Mouse (Mus musculus) T-helper 1 cell (primary cell): ENCODE data around the gene Sppl2b.

Experiments used
- in situ Hi-C: fragments of 300-600 bp; cut with MboI, MseI; formaldehyde crosslinking; loops from one replicate; pipeline ENCODE4 v1.15.1; 2025; ENCODE audit warnings: high pct_unique_total_duplicates

The Sppl2b gene

DNA sequence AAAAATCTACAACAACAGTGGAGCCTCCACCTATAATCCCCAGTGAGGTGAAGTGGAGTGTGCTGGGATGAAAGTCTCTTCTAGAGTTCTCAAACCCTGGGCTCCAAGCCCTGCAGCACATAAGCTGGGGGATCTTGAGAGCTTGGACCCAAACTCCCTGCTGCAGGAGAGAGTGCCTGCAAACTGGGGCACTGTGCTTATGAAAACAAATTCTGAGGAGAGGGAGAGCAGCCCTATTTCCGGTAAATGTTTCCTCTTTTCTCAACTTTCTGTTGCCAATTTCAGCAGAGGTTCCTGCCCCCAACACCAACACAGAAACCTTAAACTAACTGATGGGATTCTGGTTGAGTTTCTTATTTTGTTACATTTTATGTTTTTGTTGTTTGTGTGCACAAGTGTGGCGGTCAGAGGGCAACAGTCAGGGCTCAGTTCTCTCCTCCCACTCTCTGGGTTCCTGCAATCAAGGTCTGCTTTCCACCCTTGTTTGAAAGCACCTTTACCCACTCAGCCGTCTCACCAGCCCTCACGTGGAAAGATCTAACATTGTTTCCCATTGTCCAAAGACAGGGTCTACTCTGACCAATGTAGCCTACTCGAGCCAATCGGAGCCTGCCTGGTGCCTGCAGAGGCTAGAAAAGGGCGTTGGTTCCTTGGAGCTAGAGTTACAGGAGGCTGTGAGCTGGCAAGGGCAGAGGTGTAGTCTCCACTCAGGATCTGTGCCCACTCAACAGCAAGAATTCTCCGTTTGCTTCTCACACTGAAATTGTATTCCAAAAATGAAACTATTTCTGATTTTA is 31.0 kb upstream of the Sppl2b start:
- in situ Hi-C loops, result loop anchor here (10.0 kb wide), 1 partner anchor 551 kb away; the partner anchor contains the start of gene Fzr1

GRCm38 (mm10) chr10:80824827-80825226 is 30.2 kb upstream of the Sppl2b start:
- in situ Hi-C loops, result loop anchor here (5.0 to 10.0 kb wide), 2 partner anchors 52 to 550 kb away; partner anchors contain the start of gene Fzr1

DNA sequence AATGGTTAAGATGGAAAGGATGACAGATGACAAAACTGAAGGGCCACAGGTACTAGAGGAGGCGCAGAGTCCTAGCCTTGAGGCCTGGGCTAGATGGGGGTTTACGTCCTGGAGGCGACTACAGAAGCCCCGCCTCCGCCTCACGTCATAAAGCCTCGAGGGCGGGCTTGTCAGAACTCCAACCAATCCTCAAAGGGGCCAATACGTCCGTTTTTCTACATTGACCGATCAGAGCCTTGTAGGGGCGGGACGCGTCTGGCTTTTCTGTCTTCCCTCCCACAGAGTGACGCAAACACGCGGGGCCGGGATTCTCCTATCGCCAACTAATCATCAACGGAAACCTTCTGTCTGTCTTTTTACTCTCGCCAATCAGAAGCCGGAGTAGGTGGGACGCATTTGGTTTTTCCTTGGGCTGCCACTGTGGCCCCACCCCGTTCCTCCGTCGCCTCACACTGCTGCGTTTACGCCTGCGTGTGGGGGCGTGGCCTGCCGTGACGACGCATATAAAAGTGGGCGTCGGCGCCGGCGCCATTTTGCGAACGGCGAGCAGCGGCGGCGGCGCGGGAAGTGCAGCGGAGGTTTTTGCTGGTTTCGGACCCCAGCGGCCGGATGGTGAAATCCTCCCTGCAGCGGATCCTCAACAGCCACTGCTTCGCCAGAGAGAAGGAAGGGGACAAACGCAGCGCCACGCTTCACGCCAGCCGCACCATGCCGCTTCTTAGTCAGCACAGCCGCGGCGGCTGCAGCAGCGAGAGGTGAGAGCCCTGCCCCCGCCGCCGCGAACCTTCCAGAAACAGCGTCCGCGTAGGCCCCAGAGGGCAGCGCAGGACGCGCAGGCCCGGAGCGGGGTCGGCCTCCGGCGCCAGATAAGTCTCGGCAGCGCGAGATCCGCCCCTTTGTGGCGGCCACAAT is 28.7 kb upstream of the Sppl2b start, which contains the start of gene Oaz1:
TSS of gene Oaz1 (plus strand) at position 506 of the 912 bp plus-strand sequence.
- in situ Hi-C loops, result loop anchor here (5.0 to 10.0 kb wide), 2 partner anchors 51 to 548 kb away; partner anchors contain the start of gene Fzr1

DNA sequence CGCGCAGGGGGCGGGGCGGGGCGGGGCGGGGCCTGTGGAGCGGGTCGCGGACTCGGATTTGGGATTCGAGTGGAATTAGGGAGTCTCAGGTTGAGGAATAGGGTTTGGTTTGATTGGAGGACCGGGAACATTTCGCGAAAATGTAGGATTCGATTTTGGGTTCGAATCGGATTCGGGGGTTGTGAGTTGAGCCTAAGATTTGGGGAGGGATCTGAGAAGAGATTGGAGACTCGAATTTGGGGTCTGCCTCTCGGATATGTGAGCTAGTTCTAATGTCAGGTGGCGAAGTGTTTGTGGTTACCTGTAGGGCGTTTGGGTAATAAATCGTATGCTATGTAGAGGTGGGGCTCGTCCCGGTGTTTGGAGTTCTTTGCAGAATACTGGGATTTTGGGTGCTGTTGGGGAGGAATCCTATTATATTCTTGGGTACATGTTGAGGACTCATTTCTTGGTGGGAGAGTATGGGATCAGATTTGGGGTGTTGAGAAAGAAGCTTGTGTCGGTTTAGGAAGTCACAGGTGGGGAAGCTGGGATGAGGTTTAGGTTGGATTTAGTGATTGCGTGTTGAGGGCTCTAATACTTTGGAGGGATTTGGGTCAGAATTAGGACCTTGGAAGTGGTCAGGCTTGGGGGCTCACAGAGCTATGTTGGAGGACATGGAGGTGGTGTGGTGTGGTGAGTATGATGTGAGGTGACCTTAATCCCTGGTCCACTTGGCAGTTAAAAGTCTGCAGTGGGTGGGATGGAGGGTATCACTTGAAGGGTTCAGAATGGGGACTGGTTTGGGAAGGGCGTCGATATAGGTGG is 27.8 kb upstream of the Sppl2b start:
- in situ Hi-C loops, result loop anchor here (5.0 to 10.0 kb wide), 2 partner anchors 50 to 548 kb away; partner anchors contain the start of gene Fzr1

GRCm38 (mm10) chr10:80827870-80828420 is 27.1 kb upstream of the Sppl2b start:
- in situ Hi-C loops, result loop anchor here (5.0 to 10.0 kb wide), 2 partner anchors 49 to 547 kb away; partner anchors contain the start of gene Fzr1

GRCm38 (mm10) chr10:80828587-80828986 is 26.5 kb upstream of the Sppl2b start:
- in situ Hi-C loops, result loop anchor here (5.0 to 10.0 kb wide), 2 partner anchors 49 to 546 kb away; partner anchors contain the start of gene Fzr1

- in situ Hi-C loops, result loop anchor here (5.0 to 10.0 kb wide), 2 partner anchors 48 to 545 kb away; partner anchors contain the start of gene Fzr1
Measured at GRCm38 (mm10) chr10:80829359-80830278, 25.5 kb upstream of the Sppl2b start.

GRCm38 (mm10) chr10:80831136-80831535 is 23.9 kb upstream of the Sppl2b start:
- in situ Hi-C loops, result no loop called here

DNA sequence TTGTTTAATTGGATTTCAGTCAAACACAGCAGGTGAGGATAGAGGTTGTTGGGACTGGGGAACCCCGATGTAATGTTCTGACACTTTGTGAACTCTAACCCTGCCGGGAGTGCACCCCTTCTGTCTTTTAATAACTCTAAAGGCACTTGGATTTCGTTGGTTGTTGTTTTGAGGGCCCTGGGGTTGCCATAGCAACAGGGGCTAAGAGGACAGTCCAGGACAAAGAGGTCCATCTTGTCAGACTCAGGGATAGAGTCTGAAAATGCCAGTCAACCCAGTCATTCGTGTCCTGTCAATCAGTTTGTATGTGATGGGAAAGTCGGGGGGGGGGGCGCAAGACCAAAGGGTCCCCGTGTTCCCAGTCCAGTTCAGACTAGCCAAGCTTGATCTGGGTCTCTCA is 22.3 kb upstream of the Sppl2b start:
- in situ Hi-C loops, result no loop called here

- in situ Hi-C loops, result no loop called here
Measured at GRCm38 (mm10) chr10:80835617-80836016, 19.5 kb upstream of the Sppl2b start.

GRCm38 (mm10) chr10:80836949-80837379 is 18.1 kb upstream of the Sppl2b start:
- in situ Hi-C loops, result no loop called here

DNA sequence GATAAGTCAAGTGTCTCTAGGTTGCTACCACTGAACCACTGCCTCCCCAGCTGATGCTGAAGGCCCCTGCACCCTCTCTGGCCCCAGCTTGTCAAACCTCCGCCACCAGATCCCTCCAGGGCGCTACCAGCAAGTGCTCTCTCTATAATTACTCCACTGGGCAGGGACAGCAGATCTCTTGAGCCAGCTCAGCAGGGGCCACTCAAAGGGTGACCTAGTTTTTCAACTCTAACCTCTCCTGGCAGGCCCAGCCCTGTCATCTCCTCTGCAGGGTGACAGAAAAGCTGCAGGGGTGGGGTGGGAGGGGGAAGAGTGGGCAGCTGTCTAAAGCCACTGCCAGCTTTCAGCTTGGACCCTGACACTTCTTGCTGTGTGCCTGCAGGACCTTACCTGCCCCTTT is 17.2 kb upstream of the Sppl2b start:
- in situ Hi-C loops, result no loop called here

DNA sequence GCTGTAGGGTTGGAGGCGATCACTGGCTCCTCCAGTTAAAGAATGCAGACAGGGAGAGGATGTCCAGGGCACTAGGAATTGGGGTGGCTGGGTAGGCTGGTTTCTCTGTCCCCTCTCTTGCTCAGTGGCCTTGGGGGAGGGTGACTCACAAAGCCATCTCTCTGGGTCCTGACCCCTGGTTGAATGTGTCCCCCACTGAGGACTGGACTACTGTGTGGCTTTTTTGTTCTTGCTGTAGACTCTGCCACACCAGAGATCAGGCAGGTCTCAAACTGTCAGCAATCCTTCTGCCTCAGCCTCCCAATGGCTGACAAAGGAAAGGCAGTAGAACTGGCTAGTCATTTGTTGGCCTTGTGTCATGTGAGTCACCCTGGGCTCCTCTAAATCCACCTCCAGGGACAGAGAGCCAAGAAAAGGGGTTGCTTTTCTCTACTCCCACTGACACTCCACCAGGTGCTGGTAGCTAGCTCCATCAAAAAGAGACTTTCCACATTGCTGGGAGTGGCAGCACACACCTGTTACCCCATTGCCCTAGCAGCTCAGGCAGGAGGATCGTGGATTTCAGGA is 16.6 kb upstream of the Sppl2b start:
- in situ Hi-C loops, result no loop called here

DNA sequence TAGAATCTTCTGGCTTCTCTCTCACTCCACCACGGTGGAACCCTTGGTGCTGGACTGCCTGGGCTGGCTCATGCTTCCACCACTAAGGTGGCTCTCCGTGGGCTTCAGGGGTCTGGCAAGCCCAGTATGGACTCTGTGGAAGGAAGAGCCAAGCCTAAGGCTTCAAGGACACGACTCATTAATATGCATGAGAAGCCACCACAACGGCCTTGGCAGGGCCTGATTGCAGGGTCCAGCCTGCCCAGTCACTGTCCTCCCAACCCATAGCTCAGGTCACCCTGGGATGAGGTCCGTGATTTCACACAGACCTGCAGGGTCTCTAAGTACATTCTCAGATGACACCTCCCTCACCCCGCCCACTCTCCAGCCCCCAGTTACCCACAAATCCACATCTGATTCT is 15.2 kb upstream of the Sppl2b start:
- in situ Hi-C loops, result no loop called here

- in situ Hi-C loops, result no loop called here
Measured at GRCm38 (mm10) chr10:80841685-80842084, 13.4 kb upstream of the Sppl2b start.

DNA sequence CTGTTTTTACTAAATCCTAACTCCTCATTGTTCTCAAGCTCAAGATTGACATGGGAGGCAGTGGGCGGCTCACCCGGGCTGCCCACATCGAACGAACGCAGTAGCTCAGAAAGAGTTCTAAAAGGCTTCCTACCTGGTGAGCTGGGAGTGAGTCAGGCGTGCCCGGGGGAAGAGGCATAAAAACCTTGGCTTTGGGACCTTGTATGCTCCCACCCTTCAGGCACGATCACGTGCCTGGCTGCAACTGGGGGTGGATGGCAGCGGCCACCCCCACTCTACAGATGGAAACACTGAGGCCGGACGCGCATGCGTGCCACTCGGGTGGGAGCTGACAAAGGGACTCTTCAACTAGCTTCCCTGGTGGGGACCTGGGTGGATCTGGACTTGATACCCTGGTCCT is 12.7 kb upstream of the Sppl2b start:
- in situ Hi-C loops, result no loop called here

- in situ Hi-C loops, result no loop called here
Measured at GRCm38 (mm10) chr10:80843087-80843930, 11.8 kb upstream of the Sppl2b start.

GRCm38 (mm10) chr10:80843931-80844547 is 11.0 kb upstream of the Sppl2b start, which contains the start of gene Lingo3:
Gene Lingo3, minus strand, starts transcription at chr10:80844039.
- in situ Hi-C loops, result no loop called here
